Mouse (Mus musculus) olfactory bulb, adult 2 months (tissue): Measurements from ENCODE around the gene Gm10197. TPM values are rescaled to one million over a fixed set of nuclear protein-coding genes. Genes with fewer than 3 reads are reported as not detected.

Experiments
- H3K27ac ChIP-seq: fragments of 200-500 bp; 2 replicates; pipeline ENCODE4 v1.5.1; 2012; ENCODE audit warnings: low read depth, low read length; ENCODE audit not compliant: insufficient read depth
- H3K4me1 ChIP-seq: fragments of 200-500 bp; 2 replicates; pipeline ENCODE4 v1.6.1; 2012; ENCODE audit warnings: low read length; ENCODE audit not compliant: control insufficient read depth, insufficient read depth
- H3K4me3 ChIP-seq: fragments of 200-500 bp; 2 replicates; pipeline ENCODE4 v1.5.1; 2012; ENCODE audit warnings: mild to moderate bottlenecking, low read depth, low read length, moderate library complexity; ENCODE audit not compliant: insufficient read depth
- CTCF ChIP-seq: fragments of 200-500 bp; IDR thresholded peaks from 2 replicates; pipeline ENCODE4 v1.5.1; 2012; ENCODE audit warnings: low read depth, mild to moderate bottlenecking, low read length, moderate library complexity; ENCODE audit not compliant: insufficient read depth
- POLR2A ChIP-seq: fragments of 200-500 bp; IDR thresholded peaks from 2 replicates; pipeline ENCODE4 v1.6.1; 2012; ENCODE audit warnings: mild to moderate bottlenecking, low read depth, low read length, moderate library complexity; ENCODE audit not compliant: insufficient read depth
- WGBS: fragments of 180-500 bp; shearing (Covaris S2); methylation state at CpG from one replicate; pipeline ENCODE4 v1.1.7; 2018; 5-methylcytosine and 5-hydroxymethylcytosine counted together
- polyA plus RNA-seq: library from polyadenylated mRNA; stranded (reverse); fragments of >200 nt; gene quantifications from 2 replicates; pipeline ENCODE4 v1.2.4, GENCODE M21; 2012; ENCODE audit warnings: low replicate concordance; ENCODE audit not compliant: missing spikeins, insufficient read depth, insufficient read length

Gene Gm10197
- not detected in 2 replicates for polyA plus RNA-seq

DNA sequence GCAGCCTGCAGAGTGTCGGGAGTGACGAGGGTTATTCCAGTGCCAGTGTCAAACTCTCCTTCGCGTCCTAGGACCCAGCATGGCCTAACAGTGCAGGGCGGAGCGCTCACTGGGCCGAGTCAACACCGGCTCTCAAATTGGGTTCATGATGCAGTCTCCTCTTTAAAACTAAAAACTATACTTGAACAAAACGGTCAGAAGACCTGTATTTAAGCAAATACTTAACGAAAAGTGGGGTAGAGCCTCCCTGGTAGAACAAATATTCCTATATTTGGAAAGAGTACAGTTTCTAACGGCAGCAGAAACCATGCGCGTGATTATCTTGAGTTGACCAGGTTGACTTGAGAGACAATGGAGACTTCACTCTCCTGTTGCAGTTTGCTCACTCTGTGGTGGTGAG lies at the start of gene Gm10197:
Gene Gm10197, minus strand, starts transcription at position 101 of the 400 bp plus-strand sequence.
- no peak within 1 kb of the TSS for H3K27ac ChIP-seq
- TF ChIP-seq POLR2A (no peak), CTCF (no peak)
- 85% methylated on average over 13 of the region's 13 CpGs for WGBS

GRCm38 (mm10) chr19:53420924-53421582 lies 49.5 kb upstream of the Gm10197 start:
- 4% methylated on average over 19 of the region's 19 CpGs for WGBS
- Histone ChIP-seq H3K4me3 (peak overlapping the region; percentile 38), H3K4me1 (peaks cover 34% of the 10 kb centered on the region), H3K27ac (peak overlapping the region; percentile 60; the same call in 1 of the 2 replicates)
- TF ChIP-seq CTCF: no peak

More for the DNA sequence above, at the start of gene Gm10197:
- no peak within 1 kb of the TSS for H3K4me3 ChIP-seq
- H3K4me1 ChIP-seq: peaks cover 14% of the 10 kb centered on the region

DNA sequence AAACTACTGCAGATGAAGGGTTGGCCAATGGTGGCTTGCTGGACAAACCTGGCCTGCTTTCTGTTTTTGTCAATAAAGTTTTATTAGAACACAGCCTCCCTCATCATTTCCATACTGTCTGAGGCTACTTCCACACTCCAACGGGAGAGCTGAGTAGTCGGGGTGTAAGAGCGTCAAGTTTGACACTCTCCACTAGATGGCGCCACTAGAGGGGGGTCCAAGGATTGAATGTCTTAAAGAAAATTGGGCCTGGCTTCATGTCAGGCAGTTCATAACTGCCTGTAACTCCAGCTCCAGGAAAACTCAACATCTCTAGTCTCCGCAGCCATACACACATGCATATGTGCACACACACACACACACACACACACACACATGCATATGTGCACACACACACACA lies 48.3 kb upstream of the Gm10197 start:
- 55% methylated on average over 5 of the region's 5 CpGs for WGBS
- peaks cover 32% of the 10 kb centered on the region for H3K4me1 ChIP-seq
- TF ChIP-seq POLR2A (no peak), CTCF (no peak)

GRCm38 (mm10) chr19:53415198-53415597 lies 43.6 kb upstream of the Gm10197 start:
- no peak overlapping the region for H3K4me3 ChIP-seq
- 88% methylated on average over 17 of the region's 17 CpGs for WGBS
- no peak overlapping the region for H3K27ac ChIP-seq
- no peak for TF ChIP-seq POLR2A
- no peak for TF ChIP-seq CTCF
- H3K4me1 ChIP-seq: peaks cover 27% of the 10 kb centered on the region

More for the DNA sequence above, 48.3 kb upstream of the Gm10197 start:
- Histone ChIP-seq H3K27ac (no peak overlapping the region), H3K4me3 (no peak overlapping the region)

DNA sequence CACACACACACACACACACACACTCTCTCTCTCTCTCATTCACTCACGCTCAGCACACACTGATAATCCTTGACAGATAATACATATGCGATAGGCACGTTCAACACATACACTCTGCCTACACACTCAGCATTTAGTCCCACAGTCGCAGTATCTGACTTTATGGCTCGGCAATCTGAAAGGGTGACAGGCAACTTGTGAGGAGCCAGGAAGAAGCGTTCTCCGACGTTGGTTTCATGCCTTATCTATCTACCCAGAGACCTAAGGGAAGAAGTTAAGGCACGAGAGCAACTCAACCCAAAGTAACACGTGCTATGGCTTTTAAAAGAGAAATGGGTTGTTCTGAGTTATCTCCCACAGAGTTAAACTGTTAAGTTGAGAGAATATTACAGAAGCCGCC lies 43.1 kb upstream of the Gm10197 start:
- TF ChIP-seq POLR2A (no peak), CTCF (no peak)
- H3K4me3 ChIP-seq: no peak overlapping the region
- no peak overlapping the region for H3K27ac ChIP-seq
- 86% methylated on average over 11 of the region's 11 CpGs for WGBS
- H3K4me1 ChIP-seq: peaks cover 33% of the 10 kb centered on the region

DNA sequence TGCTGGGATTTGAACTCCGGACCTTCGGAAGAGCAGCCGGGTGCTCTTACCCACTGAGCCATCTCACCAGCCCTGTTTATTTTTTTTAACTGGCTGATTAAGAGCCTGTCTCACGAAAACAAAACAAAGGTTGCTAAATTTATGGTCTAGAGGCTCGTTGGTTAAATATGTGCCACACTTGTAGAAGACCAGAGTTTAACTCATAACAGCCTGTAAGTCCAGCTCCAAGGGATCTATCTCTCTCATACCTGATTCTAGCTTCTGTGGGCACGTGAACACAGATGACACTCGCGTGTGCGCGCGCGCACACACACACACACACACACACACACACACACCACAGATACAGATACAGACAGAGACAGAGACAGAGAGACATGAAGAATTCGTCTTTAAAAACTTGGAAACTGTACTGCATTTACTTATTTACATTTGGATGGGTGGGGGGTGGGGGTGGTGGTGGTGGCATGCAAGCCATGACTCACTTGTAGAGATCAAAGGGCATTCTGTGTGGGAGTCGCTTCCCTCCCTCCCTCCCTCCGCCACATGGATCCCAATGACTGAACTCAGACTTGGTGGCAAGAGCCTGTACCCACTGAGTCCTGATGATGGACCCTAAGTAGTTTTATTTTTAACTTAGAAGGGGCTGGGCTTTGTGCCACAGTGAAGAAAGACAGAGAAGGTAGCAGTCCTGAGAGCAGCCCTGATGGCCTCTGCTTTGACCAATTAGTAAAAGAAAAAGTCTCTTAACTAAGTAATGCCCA lies 42.2 kb upstream of the Gm10197 start:
- H3K4me1 ChIP-seq: peaks cover 38% of the 10 kb centered on the region
- TF ChIP-seq CTCF (no peak), POLR2A (no peak)
- no peak overlapping the region for H3K4me3 ChIP-seq
- WGBS: 72% methylated on average over 15 of the region's 15 CpGs
- H3K27ac ChIP-seq: no peak overlapping the region

GRCm38 (mm10) chr19:53412149-53412848 lies 40.7 kb upstream of the Gm10197 start:
- no peak overlapping the region for H3K4me3 ChIP-seq
- WGBS: 13% methylated on average over 6 of the region's 6 CpGs
- H3K27ac ChIP-seq: peak overlapping the region; percentile 96
- no peak for TF ChIP-seq POLR2A
- no peak for TF ChIP-seq CTCF
- peaks cover 39% of the 10 kb centered on the region for H3K4me1 ChIP-seq

GRCm38 (mm10) chr19:53409663-53410307 lies 38.2 kb upstream of the Gm10197 start:
- WGBS: 46% methylated on average over 17 of the region's 17 CpGs
- Histone ChIP-seq H3K27ac (peak overlapping the region; percentile 96), H3K4me3 (no peak overlapping the region), H3K4me1 (peaks cover 40% of the 10 kb centered on the region)
- TF ChIP-seq CTCF: no peak
- no peak for TF ChIP-seq POLR2A
